Mouse (Mus musculus) urinary bladder, postnatal 14 days (tissue): ENCODE measurements around the gene Krt17.
"Not testable (repeated sequence)": the region's sequence is repeated elsewhere in the genome, so short reads cannot be mapped to it uniquely, and the experiment has no call there.

Experiments
- DNase-seq: peaks from one replicate; pipeline ENCODE4 v3.0.0; 2021; ENCODE audit warnings: low spot score

The Krt17 gene

DNA sequence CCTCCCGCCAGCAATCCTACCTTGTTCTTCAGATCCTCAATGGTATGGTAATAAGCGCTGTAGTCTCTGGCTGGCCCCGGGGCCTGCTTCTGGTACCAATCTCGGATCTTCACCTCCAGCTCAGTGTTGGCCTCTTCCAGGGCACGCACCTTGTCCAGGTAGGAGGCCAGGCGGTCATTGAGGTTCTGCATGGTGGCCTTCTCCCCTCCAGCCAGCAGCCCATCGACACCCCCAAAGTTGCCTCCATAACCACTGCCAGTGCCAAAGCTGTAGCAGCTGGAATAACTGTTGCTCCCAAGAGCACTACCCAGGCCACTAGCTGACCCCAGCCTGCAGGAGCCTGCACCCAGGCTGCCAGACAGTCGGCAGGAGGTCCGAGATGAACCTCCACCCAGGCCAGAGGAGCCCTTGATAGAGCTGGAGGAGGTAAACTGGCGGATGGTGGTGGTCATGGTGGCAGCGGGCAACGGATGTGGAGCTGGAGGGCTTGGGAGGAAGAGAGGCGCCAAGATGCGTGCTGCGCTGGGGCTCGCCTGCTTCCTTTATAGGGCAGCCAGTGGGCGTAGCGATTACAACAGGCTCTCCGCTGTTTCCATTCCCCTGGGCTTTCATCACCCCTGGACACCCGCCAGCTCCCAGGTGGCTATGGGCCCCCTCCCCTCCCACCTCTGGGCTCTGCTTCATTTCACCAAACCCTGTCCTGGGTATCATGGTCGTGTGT is at the start of gene Krt17:
TSS of gene Krt17 (minus strand) at position 516 of the 721 bp plus-strand sequence.
- no peak for DNase-seq

DNA sequence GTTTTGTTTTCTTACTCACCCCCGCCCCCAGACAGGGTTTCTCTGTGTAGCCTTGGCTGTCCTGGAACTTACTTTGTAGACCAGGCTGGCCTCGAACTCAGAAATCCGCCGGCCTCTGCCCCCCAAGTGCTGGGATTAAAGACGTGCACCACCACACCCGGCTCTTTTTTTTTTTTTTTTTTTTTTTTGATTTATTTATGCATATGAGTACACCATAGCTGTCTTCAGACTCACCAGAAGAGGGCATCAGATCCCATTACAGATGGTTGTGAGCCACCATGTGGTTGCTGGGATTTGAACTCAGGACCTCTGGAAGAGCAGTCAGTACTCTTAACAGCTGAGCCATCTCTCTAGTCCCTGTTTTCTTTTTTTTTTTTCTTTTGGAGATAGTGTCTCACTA is 47.8 kb upstream of the Krt17 start:
- DNase-seq = not testable (repeated sequence)

DNA sequence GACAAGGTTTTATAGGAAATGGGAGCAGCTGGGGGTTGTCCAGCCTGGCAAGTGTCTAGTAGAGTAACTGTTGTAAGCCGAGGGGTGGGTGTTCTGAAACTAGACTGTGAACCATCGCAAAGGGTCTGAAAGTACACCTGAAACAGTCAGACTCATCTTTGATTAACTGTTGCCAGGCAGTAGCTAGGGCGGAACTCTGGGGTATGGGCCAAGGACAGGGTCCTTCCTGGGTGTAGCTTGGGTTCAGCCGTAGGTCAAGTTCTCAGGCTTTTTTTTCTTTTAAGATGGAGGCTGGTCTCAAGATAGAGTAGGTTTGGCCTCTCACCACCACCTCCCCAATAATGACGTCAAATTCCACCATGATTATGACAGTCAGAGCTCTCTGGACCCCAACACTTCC is 47.1 kb upstream of the Krt17 start:
- no peak for DNase-seq

DNA sequence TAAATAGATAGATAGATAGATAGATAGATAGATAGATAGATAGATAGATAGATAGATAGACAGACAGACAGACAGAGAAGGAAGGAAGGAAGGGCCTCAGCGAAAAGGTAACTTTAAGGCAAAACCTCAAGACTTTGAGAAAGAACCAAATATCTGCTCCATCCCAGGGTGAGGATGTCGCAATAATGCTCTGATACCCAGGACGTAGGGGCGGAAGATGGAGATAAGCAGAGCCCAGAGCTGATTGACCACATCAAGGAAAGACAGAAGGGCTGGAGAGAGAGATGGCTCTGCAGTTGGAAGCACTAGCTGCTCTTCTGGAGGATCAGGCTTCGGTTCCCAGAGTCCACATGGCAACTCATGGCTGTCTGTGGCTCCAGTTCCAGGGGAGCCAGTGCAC is 40.5 kb upstream of the Krt17 start:
- no peak for DNase-seq

DNA sequence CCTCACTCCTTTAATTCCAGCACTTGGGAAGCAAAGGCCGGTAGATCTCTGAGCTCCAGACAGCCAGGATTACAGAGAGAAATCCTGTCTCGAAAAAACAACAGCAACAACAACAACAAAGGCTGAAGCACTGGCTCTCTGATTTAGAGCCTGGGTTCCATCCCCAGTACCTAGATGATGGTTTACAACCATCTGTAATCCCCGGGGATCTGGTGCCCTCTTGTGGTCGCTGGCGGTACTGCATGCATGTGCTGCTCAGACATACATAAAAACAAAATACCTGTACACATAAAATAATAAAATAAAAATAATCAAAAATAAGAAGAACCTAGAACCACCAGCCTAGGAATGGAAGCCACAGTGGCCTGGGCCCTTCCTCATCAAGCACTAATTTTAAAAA is 39.5 kb upstream of the Krt17 start:
- peak; percentile 73 for DNase-seq

DNA sequence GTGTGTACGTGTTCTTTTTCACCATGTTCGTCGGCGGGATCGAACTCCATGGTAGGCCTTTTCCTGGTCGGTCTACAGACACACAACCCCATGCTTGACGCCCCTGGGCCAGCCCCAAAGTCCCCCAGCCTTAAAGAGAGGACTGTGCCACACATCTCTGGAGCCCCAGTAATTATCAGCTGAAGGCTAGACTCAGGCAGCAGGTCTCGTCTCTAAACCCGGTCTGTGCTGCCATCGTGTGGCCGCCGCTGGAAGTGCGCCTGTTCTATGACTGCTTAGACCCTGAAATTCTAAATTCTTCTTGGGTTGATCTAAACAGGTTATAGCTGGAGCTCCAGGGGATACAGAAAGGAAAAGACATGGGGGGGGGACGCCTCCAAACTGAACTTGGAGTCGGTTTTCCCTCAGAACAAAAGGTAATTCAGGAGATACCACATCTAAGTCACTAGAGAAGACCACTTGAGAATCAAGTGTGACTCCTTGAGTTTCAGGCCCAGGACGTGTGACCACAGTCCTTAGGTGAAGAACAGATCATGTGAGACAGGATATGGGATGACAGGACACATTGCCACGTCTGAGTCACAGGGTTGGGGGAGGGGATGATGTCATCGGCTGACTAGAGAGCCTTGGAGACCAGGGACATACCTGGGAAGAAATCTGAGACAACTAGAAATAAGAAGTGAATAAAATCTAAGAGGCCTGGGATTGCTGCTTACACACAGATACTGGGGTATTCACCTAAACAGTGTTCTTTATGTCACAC is 37.6 kb upstream of the Krt17 start:
- peak; percentile 87 for DNase-seq

DNA sequence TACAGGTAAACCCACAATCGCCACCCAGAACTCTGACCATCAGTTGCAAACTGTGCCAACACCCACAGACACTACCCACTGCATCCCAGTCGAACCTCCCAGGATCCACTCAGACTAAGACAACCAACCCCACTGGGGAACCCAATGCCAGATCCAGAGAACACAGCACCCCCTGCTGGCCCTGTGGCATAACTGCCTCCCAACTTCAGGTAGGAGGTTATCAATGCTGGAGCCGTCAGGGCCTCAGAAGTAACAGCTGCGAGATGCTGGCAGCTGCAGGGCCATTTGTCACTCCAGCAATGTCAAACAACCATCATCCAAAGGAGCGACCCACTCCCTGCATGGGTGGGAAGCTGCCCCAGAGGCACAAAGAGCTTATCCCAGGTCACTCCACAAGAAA is 37.0 kb upstream of the Krt17 start:
- no peak for DNase-seq

DNA sequence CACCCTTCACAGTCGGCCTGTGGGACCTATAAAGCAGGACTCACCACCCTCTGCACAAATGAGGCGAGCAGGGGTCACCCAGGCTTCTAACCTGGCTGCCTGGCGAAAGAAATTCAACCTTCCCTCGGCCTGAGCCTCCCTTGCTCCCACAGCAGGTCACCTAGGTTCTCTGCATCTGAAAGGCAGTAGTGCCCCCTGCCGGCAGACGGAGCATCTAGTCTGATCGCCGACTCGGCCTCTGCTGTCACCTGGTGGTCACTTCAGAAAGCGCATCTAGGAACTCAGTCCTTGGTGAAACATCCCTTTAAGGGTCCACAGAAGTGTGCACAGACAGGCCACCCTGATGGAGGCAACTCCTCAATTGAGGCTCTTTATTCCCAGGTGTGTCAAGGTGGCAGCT is 34.5 kb upstream of the Krt17 start:
- DNase-seq = peak; percentile 89

DNA sequence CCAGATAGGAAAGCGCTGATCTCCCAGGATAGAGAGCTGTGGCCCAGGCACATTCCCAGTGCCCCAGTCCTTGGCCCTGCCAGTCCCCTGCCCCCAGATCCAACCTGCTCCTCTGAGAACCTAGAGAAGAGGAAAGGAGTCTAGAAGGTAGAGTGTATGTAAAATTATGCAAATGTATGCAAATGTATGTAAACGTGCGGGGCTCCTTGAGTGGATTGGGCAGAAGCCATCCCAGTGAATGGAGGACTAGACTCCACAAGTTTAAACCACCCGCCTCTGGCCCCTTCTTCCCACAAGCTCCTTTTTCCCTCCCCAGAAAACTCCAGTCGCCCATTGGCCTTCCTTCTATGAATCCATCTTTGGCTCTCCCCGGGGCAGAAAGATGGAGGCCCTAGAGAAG is 32.1 kb upstream of the Krt17 start:
- DNase-seq = no peak

DNA sequence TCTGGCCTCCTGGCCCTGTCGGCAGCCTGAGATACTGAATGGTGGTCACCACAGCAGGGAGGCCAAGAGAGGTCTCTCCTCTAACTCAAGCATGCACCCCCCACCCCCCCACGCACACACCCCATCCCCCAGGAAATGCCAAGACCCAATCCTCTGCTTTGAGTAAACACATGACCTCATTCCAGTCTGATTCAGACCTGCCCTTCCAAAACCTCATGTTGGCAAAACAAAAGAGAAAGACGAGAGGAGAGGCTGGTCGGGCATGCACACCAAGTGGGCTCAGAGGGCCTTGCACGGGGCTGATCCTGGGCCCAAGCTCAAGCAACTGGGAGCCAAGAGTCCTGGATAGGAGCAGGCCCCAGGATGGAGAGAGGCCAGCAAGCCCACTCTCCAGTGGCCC is 29.4 kb upstream of the Krt17 start:
- DNase-seq = no peak

DNA sequence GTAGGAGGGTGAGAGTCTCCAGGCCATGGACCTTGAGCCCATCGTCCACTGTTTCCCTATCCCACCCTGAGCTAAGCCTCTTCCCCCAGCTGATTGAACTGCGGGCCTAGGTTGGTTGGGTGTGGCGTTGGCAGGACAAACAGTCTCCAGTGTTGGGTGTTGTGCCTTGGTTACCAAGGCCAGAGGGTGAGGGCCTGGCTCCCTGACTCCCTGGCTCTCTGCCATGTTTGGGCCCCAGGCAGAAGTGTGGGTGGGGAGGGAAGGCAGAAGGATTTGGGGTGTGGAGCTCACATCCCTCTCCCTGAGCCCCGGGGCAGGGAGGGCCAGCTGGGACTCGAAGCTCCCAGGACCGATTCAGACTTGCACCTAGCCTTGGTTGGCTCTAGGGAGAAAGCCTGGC is 28.1 kb upstream of the Krt17 start:
- DNase-seq = peak; percentile 92

DNA sequence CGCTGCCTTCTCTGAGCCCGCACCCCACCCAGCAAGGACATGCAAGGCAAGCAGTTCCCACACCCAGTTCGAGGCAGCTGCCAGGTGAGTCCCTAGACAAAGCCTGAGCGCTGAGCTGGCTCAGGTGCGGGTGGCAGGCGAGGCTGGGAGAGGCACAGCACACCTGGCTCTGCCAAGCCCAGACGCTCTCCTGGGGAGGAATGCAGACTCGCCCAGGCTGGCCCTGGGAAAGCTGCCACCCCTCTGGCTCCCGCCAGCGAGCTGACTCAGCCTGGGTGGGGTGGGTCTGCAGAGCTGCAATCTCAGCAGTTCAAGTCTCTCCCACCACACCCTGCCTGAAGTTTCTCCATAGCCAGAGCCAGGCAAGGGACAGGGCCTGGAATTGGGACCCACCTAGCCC is 26.2 kb upstream of the Krt17 start:
- DNase-seq = peak; percentile 93

DNA sequence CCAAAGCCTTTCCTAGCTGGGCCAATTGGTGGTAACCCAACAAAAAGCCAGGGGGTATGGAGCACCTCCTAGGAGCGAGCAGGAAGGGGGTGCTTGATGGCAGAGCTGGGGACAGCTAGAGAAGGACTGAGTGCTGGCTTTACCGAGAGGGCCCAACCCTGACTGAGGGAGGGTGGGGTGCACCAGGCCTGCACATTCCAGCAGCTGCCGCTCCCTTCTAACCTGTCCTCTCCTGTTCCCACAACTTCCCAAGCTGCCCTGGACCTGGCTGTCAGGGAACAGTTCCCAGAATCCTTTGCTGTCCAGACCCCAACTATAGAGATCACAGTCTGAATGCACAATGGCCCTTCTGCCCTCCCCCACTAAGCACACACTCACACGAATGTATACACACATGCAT is 24.2 kb upstream of the Krt17 start:
- DNase-seq = peak; percentile 64

DNA sequence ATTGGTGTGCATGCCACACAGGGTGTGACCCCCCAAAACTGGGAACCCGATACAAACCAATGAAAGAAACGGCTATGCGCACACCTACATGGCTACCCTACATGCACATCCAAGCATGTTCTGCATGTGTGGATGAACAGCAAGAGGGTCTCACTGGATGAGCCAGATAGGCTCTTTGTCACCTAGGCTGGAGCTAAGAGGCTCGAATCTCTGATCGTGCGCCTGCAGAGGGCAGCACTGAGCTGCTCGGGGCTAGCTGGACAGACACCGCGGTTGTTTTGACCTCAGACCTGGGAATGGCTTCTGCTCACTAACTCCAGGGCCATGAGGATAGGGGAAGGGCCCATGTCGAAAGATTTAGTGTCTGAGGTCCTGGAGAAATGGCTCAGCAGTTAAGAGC is 21.7 kb upstream of the Krt17 start:
- peak; percentile 92 for DNase-seq

DNA sequence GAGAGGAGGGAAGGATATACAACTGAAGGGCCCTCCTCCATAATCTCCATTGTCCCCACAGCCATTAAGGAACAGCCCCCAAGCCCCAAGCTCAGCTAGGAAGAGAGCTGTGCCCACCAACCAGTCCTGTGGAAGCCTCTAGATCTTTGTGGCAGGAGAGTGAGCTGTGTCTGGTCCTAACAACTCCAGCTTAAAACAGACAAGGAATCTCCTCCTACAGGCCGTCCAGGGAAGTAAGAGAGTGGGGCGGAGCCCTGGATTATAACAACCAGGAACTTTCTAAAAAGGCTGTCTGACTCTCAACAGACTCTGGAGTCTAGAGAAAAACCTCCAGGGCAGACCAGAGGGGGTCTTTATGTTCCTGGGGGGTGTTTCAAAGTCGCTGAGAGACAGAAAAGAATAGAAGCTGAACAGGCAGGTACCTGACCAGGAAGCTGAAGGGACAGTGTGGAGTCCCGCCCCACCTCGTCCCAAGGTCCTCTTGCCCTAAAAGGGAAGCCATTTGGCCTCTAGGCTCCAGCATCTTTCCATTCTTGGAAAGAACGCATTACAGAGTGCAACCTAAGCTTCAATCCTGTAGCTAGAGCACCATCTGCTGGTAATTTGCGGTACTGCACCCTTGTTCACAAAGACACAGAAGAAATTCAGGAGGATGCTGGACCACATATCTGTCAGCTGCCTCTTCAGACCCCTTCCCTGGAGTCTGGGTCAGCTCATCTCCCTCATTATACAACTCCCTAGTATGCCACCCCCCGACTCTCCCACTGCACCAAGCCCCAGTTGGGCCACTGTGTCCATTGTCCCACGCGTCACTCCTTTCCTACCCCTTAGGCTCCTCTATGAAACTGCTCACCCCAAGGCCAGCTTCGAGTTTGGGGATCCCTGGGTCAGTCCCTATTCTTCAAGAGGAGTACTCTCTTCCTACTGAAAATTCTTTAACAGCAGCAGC is 21.0 kb upstream of the Krt17 start:
- DNase-seq = peak; percentile 91

DNA sequence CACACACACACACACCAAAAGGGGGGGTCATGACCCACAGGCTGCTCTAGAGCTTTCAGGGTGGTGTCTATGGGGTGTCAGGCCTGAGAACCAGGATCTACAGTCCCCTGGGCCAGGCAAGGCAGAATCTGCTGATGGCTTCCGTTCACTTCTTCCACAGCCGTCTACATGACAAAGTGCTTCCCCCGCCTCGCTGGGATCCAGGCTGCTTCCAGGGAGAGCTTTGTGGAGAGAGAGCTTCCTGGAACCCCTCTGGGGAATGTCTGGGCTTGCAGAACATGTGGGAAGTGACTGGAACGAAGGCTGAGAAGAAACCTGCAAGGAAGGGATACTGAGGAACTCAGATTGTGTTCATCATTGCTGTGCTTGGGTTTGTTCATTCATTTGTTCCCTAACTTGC is 17.9 kb upstream of the Krt17 start:
- no peak for DNase-seq

DNA sequence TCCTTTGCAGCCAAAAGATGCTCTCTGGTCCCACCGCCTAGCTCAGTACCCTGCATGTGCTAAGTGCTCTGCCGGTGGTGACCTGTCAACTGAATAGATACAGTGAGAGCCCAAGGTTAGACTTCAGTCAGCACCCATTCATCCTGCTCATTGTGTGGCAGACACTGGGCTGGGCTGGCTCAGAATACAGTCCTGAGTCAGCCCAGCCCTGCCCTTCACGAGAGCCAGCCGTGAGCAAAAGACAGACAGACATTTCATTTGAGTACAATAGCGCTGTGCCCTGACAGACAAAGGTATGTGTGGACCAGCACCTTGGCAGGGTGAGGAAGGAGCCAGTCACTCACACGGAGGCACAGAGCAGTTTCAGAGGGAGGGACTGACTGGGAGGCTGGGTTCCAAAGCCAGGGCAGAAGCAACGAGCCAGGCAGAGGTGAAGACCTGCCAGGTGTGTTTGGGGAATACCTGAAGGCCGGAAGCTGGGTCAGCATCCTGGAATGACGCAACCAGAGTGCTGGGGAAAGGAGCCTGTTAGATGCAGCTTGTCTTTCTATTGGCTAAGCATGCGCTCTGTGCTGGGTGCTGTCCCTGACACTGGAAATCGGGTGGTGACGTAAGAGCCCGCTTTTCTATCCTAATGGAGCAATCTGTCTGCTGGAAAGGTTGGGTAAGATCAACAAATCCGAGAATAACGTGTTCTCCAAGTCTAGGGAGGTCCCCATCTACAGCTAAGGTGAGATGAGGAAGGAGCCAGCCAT is 17.1 kb upstream of the Krt17 start:
- DNase-seq = no peak

DNA sequence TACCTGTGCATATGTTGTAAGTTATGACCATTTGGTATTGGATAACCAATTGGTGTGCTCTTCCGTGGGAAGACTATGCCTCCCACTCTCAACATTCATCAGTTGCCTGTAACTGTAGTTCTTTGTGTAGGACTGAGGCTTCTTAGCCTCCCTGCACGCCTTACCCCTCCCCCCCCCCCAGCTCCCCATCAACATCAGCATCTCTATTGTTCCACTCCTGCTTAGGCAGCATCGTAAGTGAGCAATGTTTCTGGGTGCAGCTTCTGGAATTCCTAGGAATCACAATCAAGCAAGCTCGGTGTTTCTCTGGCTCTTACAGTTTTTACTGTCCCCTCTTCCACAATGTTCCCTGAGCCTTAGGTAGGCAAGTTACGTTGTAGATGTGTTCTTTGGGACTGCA is 14.6 kb upstream of the Krt17 start:
- DNase-seq = no peak

DNA sequence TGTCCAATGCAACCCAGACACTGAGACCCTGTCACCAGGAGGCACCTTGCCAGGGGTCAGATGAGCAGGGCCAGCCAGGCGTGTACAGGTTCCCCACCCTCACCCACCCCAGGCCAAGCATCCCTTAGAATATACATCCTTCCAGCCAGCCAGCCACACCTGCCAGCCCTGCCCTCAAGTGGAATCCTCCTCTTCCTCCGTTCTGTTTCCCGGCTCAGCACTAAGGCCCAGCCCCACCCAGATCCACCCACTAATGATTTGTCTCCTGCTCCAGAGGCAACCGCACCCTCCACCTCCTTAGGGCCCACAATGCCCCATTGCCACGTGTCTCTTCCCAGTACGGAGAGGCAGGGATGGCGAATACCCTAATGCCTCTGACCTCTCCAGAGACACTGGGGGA is 13.9 kb upstream of the Krt17 start:
- no peak for DNase-seq

DNA sequence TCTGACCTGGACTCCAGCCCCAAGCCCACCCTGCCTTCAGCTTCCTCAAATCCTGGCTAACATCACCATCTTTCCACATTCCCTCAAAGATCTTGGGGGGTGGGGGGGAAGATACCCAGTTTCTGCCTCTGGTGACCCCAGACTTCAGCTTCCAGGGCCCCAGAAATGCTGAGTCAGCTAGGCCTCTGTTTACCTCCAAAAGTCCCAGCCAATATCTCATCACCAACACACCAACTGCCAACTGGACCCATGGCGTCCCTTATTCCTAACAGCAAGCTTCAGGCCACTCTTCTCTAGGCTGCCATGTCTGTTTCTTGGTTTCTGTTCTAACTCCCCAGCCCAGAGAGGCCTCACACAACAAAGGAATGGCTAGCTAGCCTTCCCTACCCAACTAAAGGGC is 11.0 kb upstream of the Krt17 start:
- DNase-seq = no peak

DNA sequence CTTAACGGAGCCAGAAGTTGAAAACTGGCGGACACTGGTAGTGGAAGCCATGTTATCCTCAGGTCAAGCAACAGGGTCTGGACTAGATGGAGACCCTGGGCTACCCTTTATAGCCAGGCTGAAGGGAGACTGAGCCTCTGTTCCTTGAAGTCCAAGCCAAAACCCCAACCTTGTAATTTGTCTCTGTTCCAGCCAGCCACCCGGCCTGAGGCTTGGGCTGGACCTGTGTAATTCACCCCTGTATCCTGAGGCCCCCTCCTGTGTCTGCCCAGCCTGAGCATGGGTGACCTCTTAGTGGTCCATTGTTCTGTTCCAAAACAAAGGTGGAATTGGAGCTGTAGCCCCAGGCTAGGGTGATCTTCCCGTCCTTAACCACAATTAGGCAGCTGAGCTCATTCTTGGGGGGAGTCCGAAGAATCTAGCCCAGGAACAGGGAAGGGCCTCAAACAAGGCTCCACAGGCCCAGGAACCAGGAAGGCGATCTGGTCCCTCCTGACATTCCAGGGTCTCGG is 9.0 kb upstream of the Krt17 start, which contains the start of gene Krt42:
TSS of gene Krt42 (minus strand) at position 51 of the 512 bp plus-strand sequence.
- no peak for DNase-seq
